23 mouse cellular contexts compared by ENCODE assay signal in genomic region chr14:16717821-16718220, GRCm38 (mm10).
"Had no signal": no experiment of that assay in that cellular context is flagged by ENCODE, and none has a peak within 500 bp of the region (broad histone marks: within the 10 kb centered on the region; RNA-seq: fewer than 3 reads in every experiment).

No protein-coding gene starts in this region.

- H3K9me3 ChIP-seq: heart, embryonic 10.5 days; heart, embryonic 13.5 days; heart, embryonic 15.5 days; hindbrain, embryonic 13.5 days; hindbrain, embryonic 15.5 days; limb, embryonic 13.5 days; limb, embryonic 15.5 days; liver, embryonic 12.5 days had no signal

- H3K4me1 ChIP-seq: limb, embryonic 13.5 days; liver, embryonic 12.5 days had no signal

- DNase-seq: gastrocnemius, postnatal 14 days; gastrocnemius, postnatal 36 days; heart, adult 18-20 months; heart, postnatal 14 days; heart, postnatal 36 days; kidney, adult 11 months; kidney, adult 2 months; kidney, postnatal 10 days; kidney, postnatal 25 days; layer of hippocampus, adult 9-11 months; layer of hippocampus, postnatal 36 days; left cerebral cortex, postnatal 4 days had no signal

- ATAC-seq: hindbrain, postnatal 0 days; intestine, embryonic 16.5 days; liver, embryonic 12.5 days had no signal

- H3K27me3 ChIP-seq: heart, embryonic 13.5 days; heart, embryonic 15.5 days; hindbrain, embryonic 13.5 days; hindbrain, embryonic 15.5 days; limb, embryonic 13.5 days; limb, embryonic 15.5 days; liver, embryonic 12.5 days had no signal

- H3K4me3 ChIP-seq: heart, embryonic 10.5 days; heart, embryonic 13.5 days; heart, embryonic 15.5 days; hindbrain, embryonic 13.5 days; hindbrain, embryonic 15.5 days; limb, embryonic 13.5 days; limb, embryonic 15.5 days; liver, embryonic 12.5 days had no signal

- H3K9ac ChIP-seq: heart, embryonic 13.5 days; heart, embryonic 15.5 days; hindbrain, embryonic 13.5 days; hindbrain, embryonic 15.5 days; limb, embryonic 13.5 days; limb, embryonic 15.5 days; liver, embryonic 12.5 days; liver, embryonic 14.5 days had no signal

- H3K27ac ChIP-seq: heart, embryonic 10.5 days; heart, embryonic 13.5 days; heart, embryonic 15.5 days; hindbrain, embryonic 13.5 days; hindbrain, embryonic 15.5 days; hindbrain, postnatal 0 days; limb, embryonic 13.5 days; limb, embryonic 15.5 days; liver, embryonic 12.5 days; liver, embryonic 14.5 days had no signal

- H3K36me3 ChIP-seq: heart, embryonic 10.5 days; heart, embryonic 13.5 days; heart, embryonic 15.5 days; hindbrain, embryonic 13.5 days; hindbrain, embryonic 15.5 days; limb, embryonic 13.5 days; limb, embryonic 15.5 days; liver, embryonic 12.5 days had no signal

- H3K4me2 ChIP-seq: heart, embryonic 13.5 days; heart, embryonic 15.5 days; hindbrain, embryonic 13.5 days; hindbrain, embryonic 15.5 days; limb, embryonic 13.5 days; limb, embryonic 15.5 days; liver, embryonic 12.5 days had no signal
